ENCODE assay signal across 10 mouse cellular contexts in genomic region chr7:24363228-24363627, GRCm38 (mm10). TPM values are rescaled to one million over a fixed set of nuclear protein-coding genes. Genes with fewer than 3 reads are reported as not detected.
DNase-seq lines count a peak whose midpoint lies in the region; ATAC-seq and TF ChIP-seq lines count a peak whose summit lies in the region.
"Had no signal": no experiment of that assay in that cellular context is flagged by ENCODE, and none has a peak within 500 bp of the region (broad histone marks: within the 10 kb centered on the region; RNA-seq: fewer than 3 reads in every experiment).

No protein-coding gene starts in this region.

- TF ChIP-seq CTCF in layer of hippocampus, adult 2 months (conservative IDR thresholded peaks at IDR 0.05), result peak; percentile 59

- DNase-seq in layer of hippocampus, adult 2 months (ENCODE audit: low spot score in 2 of 2), result peak in 1 of 2 experiments; percentile 64
- no peak for DNase-seq in layer of hippocampus, adult 8-10 months (ENCODE audit: low spot score in 2 of 2)
- DNase-seq in ES-CJ7 (ENCODE audit: low read depth, low spot score) (peak; percentile 42), adipocyte (ENCODE audit: low spot score) (peak; percentile 25)
- DNase-seq in liver, embryonic 13.5 days, result no peak
- DNase-seq in thymus, postnatal 14 days, result peak; percentile 78
- DNase-seq in cerebellum, adult 9-10 months, result no peak

- peaks cover 46% of the 10 kb centered on the region for H3K4me1 ChIP-seq in liver, embryonic 13.5 days (replicated peaks)

- H3K27me3 ChIP-seq in liver, embryonic 13.5 days, result peaks cover 4% of the 10 kb centered on the region; the same call in 1 of the 2 replicates
- H3K27me3 ChIP-seq: embryonic facial prominence, embryonic 13.5 days had no signal

- ATAC-seq in liver, embryonic 13.5 days (ENCODE audit: low read depth), result no peak

- no peaks in the 10 kb centered on the region for H3K36me3 ChIP-seq in liver, embryonic 13.5 days
- H3K36me3 ChIP-seq: embryonic facial prominence, embryonic 13.5 days had no signal

- H3K9me3 ChIP-seq in liver, embryonic 13.5 days (replicated peaks), result no peaks in the 10 kb centered on the region
- H3K9me3 ChIP-seq: embryonic facial prominence, embryonic 13.5 days had no signal

- 0 out of 2 replicates have a peak overlapping the region, but pooled peaks have one; percentile 6 for H3K9ac ChIP-seq in liver, embryonic 13.5 days
- H3K9ac ChIP-seq: embryonic facial prominence, embryonic 13.5 days had no signal

- no peak overlapping the region for H3K27ac ChIP-seq in layer of hippocampus, adult 2 months
- no peak overlapping the region for H3K27ac ChIP-seq in liver, embryonic 13.5 days
- H3K27ac ChIP-seq: embryonic facial prominence, embryonic 13.5 days had no signal

- WGBS in liver, embryonic 13.5 days (ENCODE audit: insufficient replicate concordance), result 16% methylated on average over 7 of the region's 7 CpGs

- no peak overlapping the region for H3K4me3 ChIP-seq in layer of hippocampus, adult 2 months
- H3K4me3 ChIP-seq in liver, embryonic 13.5 days (replicated peaks), result no peak overlapping the region
- H3K4me3 ChIP-seq: embryonic facial prominence, embryonic 13.5 days had no signal

- H3K4me2 ChIP-seq in liver, embryonic 13.5 days, result no peak overlapping the region
- H3K4me2 ChIP-seq: embryonic facial prominence, embryonic 13.5 days had no signal

RNA-seq across cellular contexts. Expression of gene Kcnn4, which starts 6.8 kb away (rescaled TPM):
- under 1 TPM; 0.64 to 0.67 TPM for total RNA-seq in layer of hippocampus, adult 2 months (2021)
- total RNA-seq in layer of hippocampus, adult 8-10 months (2022), result 1 to 10 TPM in 1 of 4 experiments, under 1 TPM in 2, not detected in 1; 0.27 to 1.2 (median 0.90) TPM
- polyA plus RNA-seq in liver, embryonic 13.5 days (2015; fragmentation: Nextera tagmentation; extraction: Ambion mirVana), result 126 and 128 TPM in 2 replicates

RNA-seq across cellular contexts. Expression of gene Lypd5, which starts 14.2 kb away (rescaled TPM):
- not detected for total RNA-seq in layer of hippocampus, adult 2 months (2021)
- total RNA-seq in layer of hippocampus, adult 8-10 months (2022), result not detected
- not detected in 2 replicates for polyA plus RNA-seq in liver, embryonic 13.5 days (2015; fragmentation: Nextera tagmentation; extraction: Ambion mirVana)
- total RNA-seq: layer of hippocampus, postnatal 25 days; neutrophil, adult 5-6 weeks had no signal

RNA-seq across cellular contexts. Expression of gene Tescl, which starts 29.5 kb away (rescaled TPM):
- total RNA-seq in layer of hippocampus, adult 2 months (2021), result not detected
- not detected for total RNA-seq in layer of hippocampus, adult 8-10 months (2022)
- not detected in 2 replicates for polyA plus RNA-seq in liver, embryonic 13.5 days (2015; fragmentation: Nextera tagmentation; extraction: Ambion mirVana)
- total RNA-seq: layer of hippocampus, postnatal 25 days; neutrophil, adult 5-6 weeks had no signal

RNA-seq across cellular contexts. Expression of gene Smg9, which starts 36.2 kb away (rescaled TPM):
- total RNA-seq in layer of hippocampus, adult 2 months (2021), result 10 to 100 TPM; 34.6 to 43.6 TPM
- 10 to 100 TPM; 33.8 to 49.8 (median 44.0) TPM for total RNA-seq in layer of hippocampus, adult 8-10 months (2022)
- polyA plus RNA-seq in liver, embryonic 13.5 days (2015; fragmentation: Nextera tagmentation; extraction: Ambion mirVana), result 15.2 and 16.5 TPM in 2 replicates

RNA-seq across cellular contexts. Expression of gene Zfp94, which starts 46.8 kb away (rescaled TPM):
- total RNA-seq in layer of hippocampus, adult 2 months (2021), result 10 to 100 TPM; 16.6 to 17.5 TPM
- total RNA-seq in layer of hippocampus, adult 8-10 months (2022), result 10 to 100 TPM; 14.4 to 18.3 (median 15.6) TPM
- polyA plus RNA-seq in liver, embryonic 13.5 days (2015; fragmentation: Nextera tagmentation; extraction: Ambion mirVana), result 2.5 and 2.6 TPM in 2 replicates

Comparison
In these comparisons a context has a peak if more than half of its experiments do, and no peak if none do; other contexts are left out.
1. DNase-seq: peak in ES-CJ7 (single experiment), adipocyte (single experiment) and thymus, postnatal 14 days (single experiment); none in layer of hippocampus, adult 8-10 months (0 of 2), liver, embryonic 13.5 days (single experiment) and cerebellum, adult 9-10 months (single experiment).